Mouse (Mus musculus) ES-CJ7 (cell line): Measurements from ENCODE around the gene Gm21976.
A peak's percentile ranks its signal among the peaks of the same experiment; 100 is the strongest.

Experiments
- DNase-seq: peaks from one replicate; pipeline ENCODE4 v3.0.0; 2011; ENCODE audit warnings: low read depth, low spot score

Gene Gm21976

DNA sequence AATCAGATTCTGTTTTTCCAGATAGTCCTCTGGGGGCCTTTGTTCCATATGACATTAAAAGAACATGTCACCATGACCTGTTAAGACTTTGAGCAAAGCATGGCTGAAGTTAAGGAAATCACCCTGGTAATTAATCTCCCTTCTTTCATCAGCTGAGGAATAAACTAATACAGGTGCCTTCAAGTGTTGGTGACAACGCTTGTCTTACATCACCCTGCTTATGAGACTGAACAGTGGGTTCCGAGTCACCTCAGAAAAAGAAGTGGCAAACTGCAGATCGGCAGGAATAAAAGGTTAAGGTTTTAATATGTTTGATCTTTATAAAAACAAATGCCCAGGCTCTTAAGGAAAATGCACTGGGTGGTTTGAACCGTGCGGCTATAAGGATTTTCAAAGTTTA, at the start of gene Gm21976:
Gene Gm21976 (plus strand): TSS at position 202 of the 400 bp plus-strand sequence.
- DNase-seq: no peak

DNA sequence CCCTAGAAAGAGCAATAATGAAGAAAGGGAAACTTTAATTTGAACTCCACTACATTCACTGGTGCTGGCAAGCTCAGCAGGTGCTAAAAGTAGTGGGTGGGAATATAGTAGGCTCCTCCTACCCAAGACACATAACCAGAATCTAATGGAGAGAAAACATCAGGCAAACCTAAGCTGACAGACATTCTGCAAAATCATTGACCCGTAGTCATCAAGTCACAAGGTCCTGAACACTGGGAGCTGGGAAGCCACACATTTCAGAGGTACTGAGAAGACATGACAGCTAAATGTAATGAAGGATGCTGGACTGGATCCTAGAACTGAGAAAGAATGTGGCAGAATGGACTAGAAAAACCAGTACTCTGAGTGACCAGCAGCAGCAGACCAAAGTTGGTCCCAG, 49.2 kb upstream of the Gm21976 start:
- DNase-seq: no peak

DNA sequence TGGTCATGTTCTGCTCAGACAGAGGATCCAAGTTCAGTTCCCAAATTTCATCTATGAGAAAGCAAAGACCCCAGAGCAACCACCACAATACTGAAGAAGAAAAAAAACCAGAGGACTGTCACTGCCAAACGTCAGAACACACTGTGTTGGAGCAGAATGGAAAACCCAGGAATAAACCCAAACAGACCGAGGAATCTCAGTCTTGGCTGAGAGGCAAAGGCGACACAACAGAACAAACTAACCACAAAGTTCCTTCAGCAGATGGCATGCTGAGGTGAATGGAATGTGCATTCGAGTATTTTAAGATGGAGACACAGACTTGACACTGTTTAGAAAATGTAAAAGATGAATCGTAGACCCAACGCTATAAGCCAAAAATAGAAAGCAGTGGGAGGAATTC, 44.2 kb upstream of the Gm21976 start:
- no peak for DNase-seq

DNA sequence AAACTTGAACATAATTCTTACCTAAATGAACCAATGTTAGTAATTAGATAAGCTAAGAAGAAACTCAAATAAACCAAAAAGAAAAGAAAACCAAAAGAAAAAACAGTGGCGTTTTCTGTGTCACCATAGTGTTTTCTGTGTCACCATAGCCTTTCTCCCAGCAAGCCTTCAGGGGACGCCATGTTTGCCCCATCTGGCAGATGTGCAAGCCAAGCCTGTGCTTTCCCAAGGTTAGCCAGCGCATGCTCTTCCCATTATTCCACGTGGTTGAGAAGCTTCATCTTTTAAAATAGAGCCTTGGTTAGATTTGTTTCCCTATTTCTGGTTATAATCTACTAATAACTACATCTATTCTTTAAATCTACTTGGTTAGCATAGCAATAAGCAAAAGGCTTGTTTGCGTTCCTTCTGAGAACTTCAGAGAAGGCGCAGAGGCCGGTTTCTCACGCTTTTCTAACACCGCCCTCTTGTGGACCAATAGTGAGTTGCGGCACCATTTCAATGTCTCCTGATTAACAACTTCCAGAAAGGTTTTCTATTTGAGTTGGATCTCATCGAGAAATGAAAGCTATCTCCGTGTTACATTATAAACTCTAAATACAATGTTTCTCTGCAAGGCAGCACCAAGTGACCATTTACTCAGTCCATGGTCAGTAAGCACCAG, 39.6 kb upstream of the Gm21976 start:
- peak; percentile 72 for DNase-seq

DNA sequence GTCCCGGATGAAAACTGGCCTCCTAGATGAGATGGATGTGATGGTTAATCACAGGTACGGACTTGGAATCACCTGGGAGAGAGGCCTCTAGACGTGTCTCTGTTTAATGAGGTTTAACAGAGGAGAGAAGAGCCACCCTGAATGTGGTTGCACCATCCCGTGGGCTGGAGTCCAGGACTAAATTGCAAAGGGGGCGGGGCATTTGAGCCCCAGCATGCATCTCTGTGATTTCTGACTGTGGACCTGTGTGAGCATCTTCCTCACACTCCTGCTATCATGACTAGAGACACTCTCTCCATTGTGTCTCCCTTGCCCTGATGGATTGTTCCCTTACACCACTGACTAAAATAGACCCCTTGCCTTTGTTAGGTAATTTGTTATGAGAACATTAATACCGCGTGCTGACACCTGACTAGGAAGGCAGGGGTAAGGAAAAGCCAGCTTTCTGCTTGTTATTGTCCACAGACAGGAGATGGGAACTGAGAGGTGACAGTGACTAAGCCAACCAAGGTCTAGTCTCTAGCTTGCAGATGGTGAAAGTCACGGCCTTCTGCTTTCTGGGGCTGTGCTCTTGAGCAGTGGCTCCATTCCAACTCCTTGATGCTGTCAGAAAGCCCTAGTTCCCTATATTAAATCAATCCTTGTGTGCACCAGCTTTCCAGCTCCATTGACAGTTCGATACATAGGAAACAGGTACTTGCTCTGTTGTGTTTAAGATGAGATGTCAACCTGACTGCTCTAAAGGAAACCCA, 38.0 kb upstream of the Gm21976 start:
- DNase-seq: no peak

DNA sequence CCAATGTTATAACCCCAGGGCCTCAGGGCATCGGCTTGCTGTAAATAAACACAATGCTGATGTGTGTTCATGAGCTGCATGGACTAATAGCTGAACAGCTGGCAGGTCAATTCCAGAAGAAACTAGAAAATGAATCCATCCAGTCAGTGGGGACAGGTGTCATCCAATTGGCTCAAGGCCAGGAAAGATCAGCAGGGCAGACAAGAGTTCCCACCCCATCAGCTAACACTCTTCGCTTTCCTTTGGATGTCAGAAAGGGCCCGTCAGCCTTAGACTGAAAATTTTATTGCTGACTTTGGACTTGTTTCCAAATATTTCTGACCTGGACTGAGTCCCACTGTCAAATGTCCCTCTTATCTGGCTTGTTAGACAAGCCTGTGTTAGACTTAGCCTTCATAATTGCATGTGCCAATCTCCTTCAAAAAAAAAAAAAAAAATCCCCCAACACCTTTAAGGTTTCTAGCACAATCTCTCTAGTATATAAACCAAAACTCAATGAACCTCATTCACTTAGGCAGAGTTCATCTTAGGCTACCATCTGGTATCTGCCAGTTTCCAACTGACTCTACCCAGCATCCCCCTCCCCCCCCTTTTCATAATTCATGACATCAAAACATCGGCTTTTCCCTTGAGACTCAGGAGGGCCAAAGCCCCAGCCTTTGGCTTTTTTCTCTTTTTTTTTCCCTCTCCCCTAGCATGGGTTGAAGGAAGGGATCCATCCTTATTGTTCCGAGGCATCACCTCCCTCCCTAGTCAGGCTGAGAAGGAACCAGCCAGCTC, 34.9 kb upstream of the Gm21976 start:
- no peak for DNase-seq

DNA sequence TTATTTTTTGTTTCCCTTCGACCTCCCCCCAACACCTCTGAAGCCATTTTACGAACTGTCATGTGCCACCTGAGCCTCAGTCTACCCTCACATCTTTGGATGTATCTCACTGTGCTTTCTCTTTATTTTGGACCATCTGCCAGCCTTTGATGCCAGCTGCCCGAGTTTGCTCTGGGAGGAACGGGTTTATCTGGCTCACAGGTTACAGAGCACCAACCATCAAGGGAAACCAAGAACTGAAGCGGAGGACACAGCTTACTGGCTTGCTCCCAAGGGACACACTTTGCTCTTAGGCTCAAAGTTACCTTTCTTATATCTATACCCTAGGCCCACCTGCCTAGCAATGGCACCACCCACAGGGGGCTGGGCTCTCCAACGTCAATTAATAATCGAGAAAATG, 34.3 kb upstream of the Gm21976 start:
- DNase-seq: no peak

DNA sequence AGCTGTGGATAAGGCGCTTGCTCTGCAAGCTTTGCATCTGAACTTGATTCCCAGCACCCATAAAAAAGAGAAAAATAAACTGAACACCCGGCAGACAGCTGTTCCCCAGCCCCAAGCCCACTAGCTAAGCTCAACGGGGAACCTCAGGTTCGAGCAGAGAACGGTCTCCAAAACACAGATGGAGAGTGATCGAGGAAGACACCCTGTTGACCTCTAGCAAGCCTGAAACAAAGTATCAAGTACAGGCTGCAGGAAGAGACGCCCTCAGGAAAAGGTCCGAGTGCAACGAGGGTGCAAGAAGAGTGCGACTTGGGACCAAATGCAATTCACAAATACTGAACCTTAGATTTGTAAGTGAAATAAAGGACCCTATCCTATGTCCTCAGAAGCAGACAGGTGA, 30.1 kb upstream of the Gm21976 start:
- DNase-seq: no peak

DNA sequence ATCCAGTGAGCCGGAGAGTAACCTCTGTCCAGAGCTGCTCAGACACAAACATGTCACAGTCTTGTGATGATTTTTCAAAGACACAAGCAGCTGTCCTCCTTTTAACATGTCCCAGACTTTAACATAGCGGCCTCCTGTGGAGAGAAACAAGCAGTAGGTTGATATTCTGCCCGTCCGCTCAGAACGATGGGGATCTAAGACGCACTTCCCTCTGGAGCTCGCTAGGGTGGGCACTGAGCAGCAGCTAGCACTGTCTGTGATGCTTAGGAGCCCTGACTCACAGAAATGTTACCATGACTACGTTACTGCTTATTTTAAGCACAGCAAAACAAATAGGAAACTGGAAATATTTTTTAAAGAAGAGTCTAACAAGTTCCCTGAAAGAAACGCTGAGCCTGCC, 24.8 kb upstream of the Gm21976 start:
- peak; percentile 75 for DNase-seq

DNA sequence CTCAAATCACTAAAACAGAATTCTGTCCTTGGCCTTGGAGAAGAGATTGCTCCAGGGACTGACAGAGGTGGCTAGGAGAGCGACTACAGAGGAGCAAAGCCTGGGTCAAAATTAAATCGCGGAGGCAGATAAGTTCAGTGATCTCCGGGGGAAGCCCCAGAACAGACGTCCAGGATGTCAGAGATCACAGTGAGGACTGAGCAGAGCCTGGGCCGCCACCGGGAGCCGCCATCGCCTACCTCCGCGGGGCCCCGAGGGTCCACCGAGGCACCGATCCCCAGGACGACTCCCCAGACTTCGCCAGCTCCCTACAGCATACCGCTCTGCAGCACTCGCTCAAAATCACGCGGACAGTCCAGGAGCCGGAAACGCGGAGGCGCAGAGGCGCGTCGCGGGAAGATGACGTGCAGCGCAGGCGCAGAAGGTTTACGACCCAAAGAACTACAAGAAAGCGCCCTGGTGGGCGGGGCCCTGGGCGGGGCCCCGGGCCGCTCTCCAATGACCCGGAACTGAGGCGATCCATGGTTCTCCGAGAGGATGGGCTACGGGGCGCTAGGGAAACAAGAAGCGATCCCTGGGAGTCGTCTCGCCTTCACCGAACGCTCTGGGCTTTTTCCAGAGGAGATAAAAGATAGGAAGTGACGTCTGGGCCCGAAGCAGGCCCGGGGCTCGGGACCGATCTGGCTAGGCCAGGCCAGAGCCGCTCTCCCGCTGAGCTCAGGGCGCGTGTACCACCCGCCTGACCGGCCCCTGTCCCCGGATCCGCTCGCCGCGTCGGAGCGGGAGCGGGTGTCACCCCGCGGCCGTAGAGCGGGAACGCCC, 16.8 kb upstream of the Gm21976 start, which contains the start of the genes Utp15 and Ankra2:
Gene Utp15 (minus strand): TSS at position 406 of the 822 bp plus-strand sequence.
Gene Ankra2 (plus strand): TSS at position 439 of the 822 bp plus-strand sequence.
- DNase-seq: peak; percentile 99

DNA sequence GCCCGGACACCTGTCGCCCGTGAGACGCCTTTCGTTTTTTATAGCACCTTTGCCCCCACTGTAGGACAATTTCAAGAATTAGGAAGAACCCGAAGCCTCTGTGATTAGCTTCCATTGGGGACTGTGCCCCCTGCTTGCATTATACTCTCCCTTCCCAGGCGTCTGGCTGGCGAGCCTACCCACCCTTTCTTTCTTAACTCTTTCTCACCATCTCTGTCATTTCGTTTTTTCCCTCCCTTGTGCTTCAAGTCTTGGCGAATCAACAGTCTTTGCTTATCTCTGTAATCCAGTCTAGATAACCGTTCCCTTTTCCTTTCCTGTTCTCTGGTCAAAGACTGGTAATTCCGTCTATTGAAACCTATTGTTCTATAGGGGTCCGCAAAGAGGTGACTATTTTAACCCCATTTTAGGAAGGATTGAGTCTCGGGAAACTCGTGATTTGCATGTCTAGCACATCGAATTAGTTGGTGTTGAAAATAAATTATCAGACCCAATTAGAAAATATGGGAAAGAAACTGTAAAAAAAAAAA, 16.2 kb upstream of the Gm21976 start:
- no peak for DNase-seq

DNA sequence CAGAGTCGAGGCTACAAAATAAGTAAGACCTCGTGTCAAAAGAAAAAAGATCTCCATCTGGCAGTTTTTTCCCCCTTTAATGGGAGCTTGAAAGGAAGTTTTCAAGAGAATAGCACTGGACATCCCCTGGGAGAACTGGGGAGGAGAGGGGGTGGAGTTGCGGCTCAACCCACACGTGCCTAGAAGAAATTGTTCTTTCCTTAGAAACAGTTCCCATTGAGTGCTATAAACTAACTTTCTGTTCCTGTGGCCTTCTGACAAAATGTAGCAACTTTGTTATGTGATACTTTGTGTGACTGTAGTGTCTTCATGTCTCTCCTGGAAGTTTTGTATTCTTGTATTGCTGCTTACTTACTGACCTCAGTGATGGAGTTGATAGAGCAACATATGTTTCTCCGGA, 15.6 kb upstream of the Gm21976 start:
- no peak for DNase-seq

DNA sequence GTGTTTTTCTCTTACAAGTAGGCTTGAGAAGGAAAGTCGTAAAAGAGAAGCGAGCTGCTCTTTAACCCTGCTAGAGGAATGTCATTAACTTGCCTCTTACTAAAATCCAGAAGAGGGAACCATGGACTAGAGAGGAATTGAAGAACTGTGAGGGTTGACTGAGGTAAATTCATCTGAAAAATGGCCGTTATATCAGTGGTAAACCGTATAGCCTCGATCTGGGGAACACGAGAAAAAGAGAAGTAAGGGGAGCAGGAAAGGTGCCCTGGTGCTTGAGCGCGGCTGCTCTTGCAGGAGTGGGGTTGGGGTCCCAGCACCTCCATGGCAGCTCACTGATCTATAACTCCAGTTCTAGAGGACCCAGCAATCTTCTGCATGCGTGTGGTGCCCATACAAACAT, 5.7 kb upstream of the Gm21976 start:
- DNase-seq: no peak

DNA sequence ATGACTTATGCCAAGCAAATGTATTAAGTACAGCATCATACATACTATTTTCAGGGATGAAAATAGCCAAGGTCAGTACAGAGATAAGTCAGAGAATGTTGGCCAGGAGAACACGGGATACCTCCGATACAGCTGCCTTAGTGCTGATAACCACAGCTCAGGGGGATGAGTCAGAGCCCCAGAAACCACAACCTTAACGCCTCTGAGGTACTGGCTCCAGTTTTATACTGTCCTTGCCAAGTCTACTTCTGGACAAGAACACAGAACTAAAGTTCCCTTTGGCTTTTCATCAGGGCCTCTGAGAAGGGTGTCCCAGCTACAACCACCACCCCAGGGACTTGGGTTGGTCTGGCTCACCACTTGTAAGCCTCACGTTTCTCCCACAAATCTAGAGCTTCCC, 4.0 kb upstream of the Gm21976 start:
- no peak for DNase-seq

DNA sequence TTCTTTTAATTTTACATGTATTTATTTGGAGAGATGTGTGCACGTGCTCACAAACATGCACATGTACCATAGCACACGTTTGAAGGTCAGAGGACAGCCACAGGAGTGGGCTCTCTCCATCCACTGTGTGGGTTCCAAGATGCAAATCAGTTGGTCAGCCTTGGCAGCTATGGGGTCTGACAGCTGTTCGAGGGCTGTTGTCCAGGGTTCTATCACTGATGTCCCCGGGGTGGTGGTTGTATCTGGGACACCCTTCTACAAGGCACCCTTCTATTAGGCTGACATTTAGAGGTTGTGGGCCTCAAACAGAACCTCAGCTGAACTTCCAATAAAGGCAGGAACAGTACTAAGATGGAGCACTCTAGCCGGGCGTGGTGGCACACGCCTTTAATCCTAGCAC, 3.4 kb upstream of the Gm21976 start:
- DNase-seq: no peak

DNA sequence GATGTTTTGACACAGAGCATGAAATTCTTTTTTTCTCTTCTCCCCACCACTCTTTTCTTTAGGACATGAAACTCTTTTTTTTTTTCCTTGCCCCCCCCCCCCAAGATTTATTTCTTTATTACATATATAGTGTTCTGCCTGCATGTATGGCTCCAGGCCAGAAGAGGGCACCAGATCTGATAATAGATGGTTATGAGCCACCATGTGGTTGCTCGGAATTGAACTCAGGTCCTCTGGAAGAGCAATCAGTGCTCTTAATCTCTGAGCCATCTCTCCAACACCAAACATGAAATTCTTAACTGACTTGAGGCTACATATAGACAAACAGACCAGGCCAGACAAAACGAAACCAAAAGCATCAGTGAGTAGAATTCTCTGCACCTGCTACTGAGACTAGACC, 2.2 kb upstream of the Gm21976 start:
- DNase-seq: no peak

DNA sequence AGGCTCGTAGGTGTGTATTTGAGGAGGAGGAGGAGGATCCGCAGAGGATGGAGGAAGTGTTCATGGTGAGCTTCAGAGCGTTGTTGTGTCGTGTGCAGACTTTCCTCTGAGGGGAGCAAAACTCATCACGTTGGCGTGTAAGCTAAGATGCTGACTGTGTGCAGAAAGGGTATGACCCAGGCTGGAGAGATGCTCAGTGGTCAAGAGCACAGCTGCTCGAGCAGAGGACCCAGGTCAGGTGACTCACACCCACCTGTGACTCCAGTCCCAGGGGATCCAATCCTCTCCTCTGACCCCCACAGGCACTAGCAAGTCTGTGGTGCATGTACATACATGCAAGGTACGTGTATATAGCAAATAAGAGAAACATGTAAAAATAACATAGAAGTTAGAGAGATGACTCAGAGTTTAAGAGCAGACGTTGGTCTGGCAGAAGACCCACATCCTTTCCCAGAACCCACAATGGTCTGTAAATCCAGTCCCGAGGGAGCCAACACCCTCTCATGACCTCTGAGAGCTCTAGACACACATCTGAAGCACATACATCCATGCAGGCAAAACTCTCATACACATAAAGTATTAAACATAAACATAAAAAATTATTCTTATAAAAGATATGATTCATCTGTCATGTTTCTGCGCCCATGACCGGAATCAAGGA, 1.4 kb downstream of the Gm21976 start:
- DNase-seq: no peak

DNA sequence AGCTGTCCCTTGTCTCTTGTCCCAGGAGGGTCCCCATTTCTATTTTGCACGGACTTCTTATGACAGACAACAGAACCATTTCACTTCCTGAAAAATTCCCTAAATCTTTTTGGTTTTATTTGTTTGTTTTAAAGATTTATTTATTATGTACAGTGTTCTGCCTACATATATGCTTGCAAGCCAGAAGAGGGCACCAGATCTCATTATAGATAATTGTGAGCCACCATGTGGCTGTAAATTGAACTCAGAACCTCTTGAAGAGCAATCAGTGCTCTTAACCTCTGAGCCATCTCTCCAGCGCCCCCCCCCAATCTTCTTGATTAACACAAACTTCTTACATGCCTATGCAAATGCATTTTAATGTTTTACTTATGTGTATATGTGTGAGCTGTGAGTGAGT, 11.0 kb downstream of the Gm21976 start:
- no peak for DNase-seq

DNA sequence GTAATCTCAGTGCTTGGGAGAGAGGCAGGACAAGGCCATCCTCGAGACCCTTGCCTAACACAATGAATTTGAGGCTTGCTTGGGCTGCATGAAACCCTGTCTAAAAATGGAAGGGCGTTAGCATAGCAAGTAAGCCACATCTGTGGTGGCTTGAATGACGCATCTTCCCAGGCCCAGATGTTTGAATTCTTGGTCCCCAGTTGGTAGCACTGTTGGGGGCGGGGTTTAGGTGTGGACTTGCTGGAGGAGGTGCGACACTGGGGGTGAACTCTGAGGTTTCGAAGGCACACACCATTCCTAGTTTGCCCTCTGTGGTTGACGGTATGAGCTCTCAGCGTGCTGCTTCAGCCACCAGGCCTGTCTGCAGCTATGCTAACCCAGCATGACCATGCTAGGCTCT, 12.0 kb downstream of the Gm21976 start:
- DNase-seq: no peak

DNA sequence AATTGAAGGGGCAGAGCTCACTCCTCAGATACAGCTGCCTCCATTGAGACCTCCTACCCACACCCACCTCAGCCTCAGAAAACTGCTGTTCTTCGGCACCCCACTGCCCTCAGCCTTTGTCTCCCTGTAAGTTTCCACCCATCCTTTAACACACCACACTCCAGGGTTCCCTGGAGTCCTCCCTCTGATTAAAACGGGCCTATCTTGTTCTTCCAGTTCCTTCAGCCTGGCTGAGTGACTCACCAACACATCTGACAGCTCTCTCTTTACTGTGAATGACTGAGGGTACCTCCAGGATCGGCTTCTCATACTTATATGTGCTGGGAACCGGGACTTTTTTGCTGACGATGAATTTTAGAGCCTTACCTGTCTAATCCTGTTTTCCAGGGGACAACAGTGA, 16.4 kb downstream of the Gm21976 start:
- DNase-seq: peak; percentile 24
